In the genomic region with DNA sequence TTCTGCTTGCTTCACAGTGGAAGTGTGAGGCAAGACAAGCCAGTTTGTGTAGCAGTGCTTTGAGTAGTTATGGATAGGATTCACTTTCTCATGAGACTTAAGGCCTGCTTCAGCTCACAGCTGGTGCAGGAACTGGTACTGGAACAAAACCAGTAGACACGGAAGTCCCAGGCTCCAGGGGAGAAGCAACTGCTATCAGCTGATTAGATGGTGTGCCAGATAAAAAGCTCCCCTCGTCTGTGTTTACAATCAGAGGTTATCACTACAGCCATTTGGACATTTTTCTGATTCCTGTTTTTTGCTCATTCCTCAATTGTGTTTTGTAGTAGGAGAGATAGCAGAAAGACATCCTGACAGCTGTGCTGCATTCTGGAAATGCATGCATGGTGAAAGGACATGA, we compare ENCODE assay signal across 21 mouse cellular contexts. TPM values are rescaled to one million over a fixed set of nuclear protein-coding genes. Genes with fewer than 3 reads are reported as not detected.
DNase-seq lines count a peak whose midpoint lies in the region; TF ChIP-seq lines count a peak whose summit lies in the region.
"Had no signal": no experiment of that assay in that cellular context is flagged by ENCODE, and none has a peak within 500 bp of the region (broad histone marks: within the 10 kb centered on the region; RNA-seq: fewer than 3 reads in every experiment).

No protein-coding gene starts in this region.

- 22% methylated on average over 2 of the region's 2 CpGs for WGBS in lung, adult 2 months

- no peak for TF ChIP-seq CTCF in lung, adult 2 months (IDR thresholded peaks at IDR 0.05; ENCODE audit: insufficient read depth, low read length)

- peaks cover 11% of the 10 kb centered on the region for H3K4me1 ChIP-seq in lung, adult 2 months (ENCODE audit: control insufficient read depth, insufficient read depth, low read length)
- H3K4me1 ChIP-seq: embryonic facial prominence, embryonic 12.5 days; embryonic facial prominence, embryonic 15.5 days; forebrain, embryonic 15.5 days; heart, embryonic 10.5 days; heart, embryonic 13.5 days; hindbrain, embryonic 15.5 days had no signal

- H3K4me3 ChIP-seq in lung, adult 2 months (replicated peaks; ENCODE audit: extremely low read depth, low read depth, low read length), result peak overlapping the region; percentile 17
- H3K4me3 ChIP-seq: embryonic facial prominence, embryonic 12.5 days; embryonic facial prominence, embryonic 15.5 days; forebrain, embryonic 15.5 days; heart, adult 2 months; heart, embryonic 10.5 days; heart, embryonic 13.5 days; hindbrain, embryonic 15.5 days had no signal

- no peak for DNase-seq in lung, adult 2 months
- no peak for DNase-seq in lung, postnatal 4 days
- peak; percentile 13 for DNase-seq in lung, postnatal 10 days
- DNase-seq in lung, postnatal 36 days, result peak; percentile 64
- DNase-seq in left cerebral cortex, adult 9 months (ENCODE audit: low spot score in 2 of 2), result no peak
- DNase-seq in yolk sac, embryonic 10.5 days (ENCODE audit: low spot score), result no peak
- DNase-seq: adrenal gland, postnatal 10 days; adrenal gland, postnatal 36 days; cerebellum, adult 18-20 months; cerebellum, adult 9-10 months; cerebellum, postnatal 14 days; gastrocnemius, postnatal 36 days; heart, adult 2 months; heart, postnatal 14 days; heart, postnatal 4 days had no signal

- TF ChIP-seq POLR2A in lung, adult 2 months (IDR thresholded peaks at IDR 0.05; ENCODE audit: borderline replicate concordance, extremely low read depth, low read depth, low read length), result no peak

RNA-seq across cellular contexts. Expression of gene Casc4, which starts 14.7 kb away (rescaled TPM):
- 28.7 and 38.5 TPM in 2 replicates for polyA plus RNA-seq in lung, adult 2 months (2012; rRNA removed)

RNA-seq across cellular contexts. Expression of gene Frmd5, which starts 45.2 kb away (rescaled TPM):
- polyA plus RNA-seq in lung, adult 2 months (2012; rRNA removed), result 5.3 and 6.4 TPM in 2 replicates

Comparison
In these comparisons a context has a peak if more than half of its experiments do, and no peak if none do; other contexts are left out.
1. DNase-seq: peak in lung, postnatal 10 days (single experiment) and lung, postnatal 36 days (single experiment); none in lung, adult 2 months (single experiment), lung, postnatal 4 days (0 of 2), left cerebral cortex, adult 9 months (0 of 2) and yolk sac, embryonic 10.5 days (single experiment).